Mouse (Mus musculus) spleen, adult 2 months (tissue): ENCODE data around the gene Prr7.

ENCODE experiments used
- CTCF ChIP-seq: fragments of 200-500 bp; IDR thresholded peaks from 2 replicates; pipeline ENCODE4 v1.5.1; 2011; ENCODE audit warnings: mild to moderate bottlenecking, inconsistent platforms; ENCODE audit not compliant: insufficient read depth, insufficient read length, insufficient replicate concordance; ENCODE audit errors: extremely low read depth
- POLR2A ChIP-seq: fragments of 200-500 bp; IDR thresholded peaks from 2 replicates; pipeline ENCODE4 v1.6.1; 2011; ENCODE audit warnings: low read depth, low read length, inconsistent platforms

GRCm38 (mm10) chr13:55419142-55419541, 44.9 kb upstream of the Prr7 start:
- TF ChIP-seq POLR2A (no peak), CTCF (no peak)
